Mouse (Mus musculus) right cerebral cortex, adult 18-20 months (tissue): ENCODE measurements around the gene Bub1b.

ENCODE experiments used
- DNase-seq: peaks from one replicate; pipeline ENCODE4 v3.0.0; 2022; ENCODE audit warnings: mixed read lengths

Gene Bub1b

GRCm38 (mm10) chr2:118597673-118598568 lies at the start of gene Bub1b:
Gene Bub1b (plus strand): TSS chr2:118598211.
- peak; percentile 93 for DNase-seq

DNA sequence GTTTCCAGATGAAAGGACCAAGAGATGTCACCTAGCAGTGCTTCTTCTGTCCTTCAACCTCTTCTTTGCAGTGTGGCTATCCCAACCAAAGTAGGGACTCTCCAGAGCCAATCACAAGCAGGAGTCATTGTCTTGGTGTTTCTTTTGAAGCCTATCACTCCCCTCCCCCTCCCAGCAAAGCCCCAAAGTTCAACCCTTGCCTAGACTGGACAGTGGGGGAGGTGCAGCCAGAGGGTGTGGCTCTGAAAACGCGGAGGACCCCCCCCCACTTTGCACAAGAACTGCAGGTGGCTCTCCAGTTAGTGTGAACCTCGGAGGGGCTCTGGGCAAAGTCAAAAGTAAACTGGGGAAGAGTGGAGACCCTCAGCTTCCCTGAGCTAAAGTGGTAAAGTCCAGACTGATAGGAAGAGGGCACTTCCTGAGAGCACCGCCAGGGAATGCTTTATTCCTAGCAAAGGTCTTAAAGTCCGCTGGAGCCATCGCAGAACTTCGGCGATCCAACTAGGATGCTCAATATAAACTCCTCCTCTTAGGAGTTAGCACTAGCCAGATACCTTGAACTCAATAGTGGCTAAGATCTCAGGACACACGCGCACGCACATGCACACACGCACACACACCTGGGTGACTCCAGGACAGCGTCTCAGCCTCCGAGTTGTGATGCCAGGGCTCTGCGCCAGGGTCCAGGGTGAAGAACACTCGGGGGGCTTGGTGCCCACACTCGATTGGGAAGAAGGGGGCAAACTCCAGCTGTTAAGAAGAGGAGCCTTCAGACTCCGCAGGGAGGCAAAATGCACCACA lies 49.4 kb upstream of the Bub1b start:
- DNase-seq: no peak

DNA sequence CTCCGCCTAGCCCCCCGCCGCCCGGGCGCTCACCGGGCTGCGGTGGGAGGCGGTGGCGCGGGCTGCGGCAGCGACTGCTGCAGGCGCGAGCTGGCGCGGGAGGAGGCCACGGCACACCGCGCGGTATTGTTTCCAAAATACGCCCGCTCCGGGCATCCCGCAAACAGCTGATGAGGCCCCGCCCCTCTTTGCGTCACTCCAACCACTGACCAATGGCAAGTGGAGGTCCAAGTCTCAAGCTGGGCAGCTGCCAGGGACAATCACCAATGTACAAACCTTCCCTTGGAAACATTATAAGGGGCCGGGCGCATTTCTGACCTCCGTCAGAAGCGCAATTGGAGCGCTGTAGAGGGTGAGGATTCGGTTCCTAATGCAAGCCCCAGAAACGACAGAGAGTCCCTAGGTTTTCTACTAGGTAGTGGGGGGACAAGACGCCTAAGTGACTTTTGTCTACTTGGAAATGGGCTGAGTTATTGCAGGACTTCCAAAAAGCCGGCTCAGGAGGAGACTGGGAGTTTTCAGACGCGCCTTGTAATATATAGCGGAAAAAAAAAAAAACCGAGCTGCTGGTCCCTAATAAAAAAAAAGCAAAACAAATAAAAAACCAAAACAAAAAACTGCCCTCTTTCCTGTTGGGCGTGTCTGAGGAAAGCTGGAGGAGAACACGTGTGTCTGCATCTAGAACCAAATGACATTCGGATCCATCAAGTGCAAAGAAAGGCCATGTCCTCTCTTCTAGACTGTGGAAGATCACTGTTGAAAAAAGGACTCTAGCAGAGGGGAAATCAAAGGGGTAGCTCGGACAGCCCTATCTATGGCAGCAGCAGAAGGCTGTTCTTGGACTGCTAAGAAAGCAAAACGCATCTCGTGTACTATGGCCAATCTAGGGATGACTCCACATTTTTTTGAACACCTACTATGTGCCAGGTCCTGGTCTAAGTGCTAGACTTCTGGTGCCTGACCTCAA lies 48.2 kb upstream of the Bub1b start, which contains the start of gene Bmf:
Gene Bmf, minus strand, starts transcription at position 181 of the 967 bp plus-strand sequence.
- peak; percentile 94 for DNase-seq

- DNase-seq: no peak
Measured at GRCm38 (mm10) chr2:118551606-118552005, 46.4 kb upstream of the Bub1b start.

DNA sequence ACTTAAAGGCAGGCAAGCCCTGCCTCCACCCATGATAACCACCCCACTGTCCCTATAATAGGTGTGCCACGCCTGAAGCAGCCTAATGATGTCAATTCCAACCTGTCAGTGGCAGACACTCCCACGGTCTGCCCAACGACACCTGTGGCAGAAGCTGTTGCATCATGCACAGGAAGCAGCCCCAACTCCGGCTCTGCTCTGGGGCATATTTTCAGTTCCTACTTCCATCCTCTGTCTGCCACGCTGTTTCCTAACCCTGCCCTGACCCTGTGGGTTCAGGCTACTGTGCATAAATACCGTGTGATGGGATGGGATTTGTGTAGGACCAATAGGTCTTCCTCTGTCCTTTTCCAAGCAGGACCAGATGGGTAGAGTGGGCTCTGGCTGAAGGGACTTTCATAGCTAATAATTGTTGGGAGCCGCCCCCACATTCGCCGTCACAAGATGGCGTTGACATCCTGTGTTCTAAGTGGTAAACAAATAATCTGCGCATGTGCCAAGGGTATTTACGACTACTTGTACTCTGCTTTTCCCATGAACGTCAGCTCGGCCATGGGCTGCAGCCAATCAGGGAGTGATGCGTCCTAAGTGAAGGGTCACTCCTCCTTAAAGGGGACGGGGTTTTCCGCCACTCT lies 43.5 kb upstream of the Bub1b start:
- peak; percentile 47 for DNase-seq

- no peak for DNase-seq
Measured at GRCm38 (mm10) chr2:118558426-118558825, 39.6 kb upstream of the Bub1b start.

- no peak for DNase-seq
Measured at GRCm38 (mm10) chr2:118562015-118562414, 36.0 kb upstream of the Bub1b start.

GRCm38 (mm10) chr2:118562431-118562830 lies 35.6 kb upstream of the Bub1b start:
- DNase-seq: no peak

DNA sequence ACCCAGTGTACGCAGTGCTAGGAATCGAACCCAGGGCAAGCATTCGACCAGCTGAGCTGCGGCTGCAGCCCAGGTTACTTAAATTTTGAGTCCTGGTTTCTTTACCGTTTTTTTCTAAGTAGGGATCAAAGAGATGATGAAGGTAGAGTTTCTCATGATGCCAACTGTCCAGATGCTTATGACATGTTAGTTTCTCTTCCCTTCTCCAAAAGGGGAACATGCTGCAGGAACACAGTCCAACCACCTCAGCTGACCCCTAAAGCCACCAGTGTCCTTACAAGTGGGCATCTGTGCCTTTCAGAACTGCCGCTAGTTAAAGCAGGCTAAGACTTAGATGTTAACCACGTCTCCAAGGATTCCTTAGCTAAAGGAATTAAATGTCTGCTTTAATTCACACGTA lies 30.8 kb upstream of the Bub1b start:
- no peak for DNase-seq

DNA sequence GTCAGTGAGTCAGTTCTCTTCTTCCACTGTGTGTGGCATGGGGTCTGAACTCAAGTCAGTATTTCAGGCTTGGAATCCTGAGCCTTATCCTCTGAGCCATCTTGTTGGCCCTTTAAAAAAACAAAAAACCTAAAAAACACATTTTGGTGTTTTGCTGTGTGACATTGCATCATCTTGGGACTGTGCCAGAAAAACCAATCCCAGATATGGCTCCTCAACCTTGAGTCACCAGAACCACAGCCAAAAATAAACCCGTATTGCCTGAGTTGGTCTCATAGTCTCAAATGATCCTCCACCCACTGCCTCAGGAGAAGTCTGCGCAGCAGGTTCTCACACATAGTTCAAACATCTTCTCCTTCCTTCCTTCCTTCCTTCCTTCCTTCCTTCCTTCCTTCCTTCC lies 27.1 kb upstream of the Bub1b start:
- no peak for DNase-seq

DNA sequence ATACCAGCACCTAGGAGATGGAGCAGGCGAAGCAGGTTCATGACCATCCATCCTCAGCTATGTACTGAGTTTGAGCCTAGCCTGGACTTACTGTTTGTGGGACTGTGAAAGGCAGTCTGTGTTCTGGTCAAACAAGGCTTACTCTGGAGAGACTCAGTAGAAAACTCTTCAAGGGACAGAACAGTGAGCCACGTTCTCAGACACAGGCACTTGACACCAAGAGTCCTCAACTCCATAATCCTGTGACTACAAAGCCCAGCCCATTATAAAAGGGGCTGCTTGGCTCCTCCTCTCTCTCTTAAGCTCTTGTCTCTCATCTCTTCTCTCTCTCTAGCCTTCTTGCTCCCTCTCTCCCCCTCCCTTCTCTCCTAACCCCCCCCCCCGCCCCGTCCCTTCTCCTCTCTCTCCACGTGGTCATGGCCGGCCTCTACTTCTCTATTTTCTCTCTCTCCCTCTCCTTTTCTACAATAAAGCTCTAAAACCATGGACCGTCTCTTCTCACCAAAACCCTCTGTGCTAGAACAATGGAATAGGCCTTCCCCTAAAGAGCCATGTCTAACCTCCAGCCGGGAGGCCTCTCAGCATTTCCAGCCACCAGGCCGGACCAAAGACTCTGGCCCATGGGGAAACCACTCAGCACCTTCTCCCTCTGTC lies 25.7 kb upstream of the Bub1b start:
- DNase-seq: no peak

GRCm38 (mm10) chr2:118573135-118573534 lies 24.9 kb upstream of the Bub1b start:
- no peak for DNase-seq

GRCm38 (mm10) chr2:118586013-118586412 lies 12.0 kb upstream of the Bub1b start:
- no peak for DNase-seq

GRCm38 (mm10) chr2:118587686-118588085 lies 10.3 kb upstream of the Bub1b start:
- no peak for DNase-seq

- DNase-seq: no peak
Measured at GRCm38 (mm10) chr2:118591083-118591482, 6.9 kb upstream of the Bub1b start.

- DNase-seq: no peak
Measured at GRCm38 (mm10) chr2:118599087-118599486, 1.1 kb downstream of the Bub1b start.

DNA sequence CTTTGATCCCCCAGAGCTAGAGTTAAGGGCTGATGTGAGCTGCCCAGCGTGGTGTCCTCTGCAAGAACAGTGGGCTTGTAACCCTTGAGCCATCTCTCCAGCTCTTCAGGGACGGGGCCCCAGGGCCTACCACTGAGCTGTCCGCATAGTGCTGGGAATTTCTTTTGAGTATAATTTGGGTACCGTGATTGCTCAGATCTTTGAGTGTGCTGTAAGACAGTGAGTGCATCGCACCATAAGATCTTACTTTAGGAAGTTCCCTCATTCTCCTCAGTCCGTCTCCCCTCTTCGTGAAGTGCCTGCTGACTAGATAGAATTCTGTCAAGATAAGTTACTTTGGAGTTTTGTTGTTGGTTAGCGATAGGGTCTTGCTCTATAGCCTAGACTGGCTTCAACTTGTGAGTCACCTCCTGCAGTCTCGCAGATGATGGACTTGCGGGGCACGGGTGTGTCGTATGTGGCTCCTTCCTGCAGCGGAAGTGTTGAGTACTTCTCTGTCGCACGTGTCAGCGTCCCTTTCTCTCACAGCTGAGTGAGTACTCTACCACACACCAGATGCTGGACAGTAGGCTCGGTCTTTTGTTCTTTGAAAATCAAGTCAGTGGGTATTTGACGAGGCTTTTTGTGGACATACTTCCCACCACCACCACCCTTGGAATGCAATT lies 3.7 kb downstream of the Bub1b start:
- no peak for DNase-seq

- no peak for DNase-seq
Measured at GRCm38 (mm10) chr2:118604091-118604490, 6.1 kb downstream of the Bub1b start.

- no peak for DNase-seq
Measured at GRCm38 (mm10) chr2:118606032-118606431, 8.0 kb downstream of the Bub1b start.

- no peak for DNase-seq
Measured at GRCm38 (mm10) chr2:118606976-118607375, 9.0 kb downstream of the Bub1b start.

- no peak for DNase-seq
Measured at GRCm38 (mm10) chr2:118618013-118618412, 20.0 kb downstream of the Bub1b start.
